Mouse (Mus musculus): ENCODE measurements around the gene Slc39a3. TPM values are rescaled to one million over a fixed set of nuclear protein-coding genes. Genes with fewer than 3 reads are reported as not detected.
A peak's percentile ranks its signal among the peaks of the same experiment; 100 is the strongest.
"Not testable (repeated sequence)": the region's sequence is repeated elsewhere in the genome, so short reads cannot be mapped to it uniquely, and the experiment has no call there.

Slc39a3 gene
- polyA plus RNA-seq, 1 experiment from 2014 or later, result 29.2 TPM

GRCm38 (mm10) chr10:81062710-81063109 lies 25.5 kb upstream of the Slc39a3 start:
- Histone ChIP-seq H3K36me3 (replicated peaks) (peaks cover 6% of the 10 kb centered on the region; the same call in 1 of the 2 replicates), H3K27me3 (no peaks in the 10 kb centered on the region), H3K27ac (no peak overlapping the region), H3K9me3 (no peaks in the 10 kb centered on the region), H3K9ac (no peak overlapping the region), H3K4me1 (peaks cover 22% of the 10 kb centered on the region), H3K4me3 (replicated peaks) (no peak overlapping the region), H3K4me2 (no peak overlapping the region)
- no peak for ATAC-seq (ENCODE audit: low FRiP score)
- WGBS, result 69% methylated on average over 4 of the region's 4 CpGs

DNA sequence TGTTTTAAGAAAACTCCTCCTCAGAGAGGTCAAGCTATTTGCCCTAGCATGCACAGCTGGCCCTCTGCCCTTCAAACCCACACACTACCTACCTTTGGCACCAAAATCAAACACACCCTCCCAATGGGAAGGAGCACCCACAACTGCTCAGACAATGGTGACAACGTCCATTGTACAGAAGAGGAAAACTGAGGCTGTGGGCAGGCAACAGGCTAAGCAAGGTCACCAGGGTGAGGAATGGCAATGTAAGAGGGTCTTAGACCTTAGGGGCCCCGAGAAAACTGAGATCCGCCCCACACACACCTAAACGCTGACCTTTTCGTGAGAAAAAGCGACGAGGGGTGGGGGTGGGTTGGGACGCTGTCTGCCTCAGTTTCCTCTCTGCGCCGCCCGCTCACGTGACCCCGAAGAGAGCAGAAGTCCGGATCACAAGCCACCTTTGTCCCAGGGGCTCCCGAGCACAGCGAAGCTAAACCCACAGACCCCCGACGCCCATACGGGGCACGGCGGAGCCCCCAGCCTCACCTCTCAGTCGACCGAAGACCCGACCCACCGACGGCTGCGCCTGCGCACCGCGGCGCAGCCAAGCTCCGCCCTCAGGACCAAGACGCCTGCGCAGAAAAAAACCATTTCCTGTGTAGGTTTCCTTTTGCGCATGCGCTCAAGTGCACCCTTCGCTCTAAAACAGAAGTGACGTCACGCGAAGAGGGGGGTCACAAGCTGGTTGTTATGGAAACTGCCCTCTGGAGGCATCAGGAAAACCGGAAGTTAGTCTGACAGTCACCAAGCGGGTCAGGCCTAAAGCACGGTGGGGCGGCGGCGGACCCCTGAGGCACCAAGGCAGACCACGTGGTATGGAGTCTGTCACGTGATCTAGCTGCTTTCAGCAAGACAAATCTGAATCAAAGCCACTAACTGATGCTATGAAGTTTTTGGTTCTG lies 22.6 kb upstream of the Slc39a3 start, which contains the start of gene Sgta:
TSS of gene Sgta (minus strand) at position 579 of the 941 bp plus-strand sequence.
- under 1% methylated on average over 48 of the region's 48 CpGs for WGBS
- H3K4me3 ChIP-seq (replicated peaks), result peak within 1 kb of the TSS; percentile 80
- peak within 1 kb of the TSS; percentile 63; the same call in 1 of the 2 replicates for H3K27ac ChIP-seq
- peak within 1 kb of the TSS; percentile 91 for H3K4me2 ChIP-seq
- peaks cover 9% of the 10 kb centered on the region for H3K36me3 ChIP-seq (replicated peaks)
- H3K4me1 ChIP-seq, result peaks cover 28% of the 10 kb centered on the region
- no peaks in the 10 kb centered on the region for H3K9me3 ChIP-seq
- peak within 1 kb of the TSS; percentile 85 for H3K9ac ChIP-seq
- peak; percentile 97 for ATAC-seq (ENCODE audit: low FRiP score)
- H3K27me3 ChIP-seq, result no peaks in the 10 kb centered on the region

DNA sequence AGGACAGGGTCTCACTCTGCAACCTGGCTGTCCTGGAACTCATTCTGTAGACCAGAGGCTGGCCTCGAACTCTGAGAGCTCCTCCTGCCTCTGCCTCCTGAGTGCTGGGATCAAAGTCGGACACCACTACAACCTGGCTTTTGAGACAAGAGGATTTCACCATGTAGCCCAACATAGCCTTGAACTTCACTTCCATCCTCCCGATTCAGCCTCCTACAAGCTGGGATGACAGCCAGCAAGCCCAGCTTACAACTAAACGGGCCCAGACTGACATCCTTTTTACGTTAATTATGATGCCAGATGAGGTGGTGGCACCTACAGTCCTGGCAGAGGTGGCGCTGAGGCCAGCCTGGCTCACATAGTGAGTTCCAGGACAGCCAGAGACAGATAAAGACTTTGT lies 21.7 kb upstream of the Slc39a3 start:
- Histone ChIP-seq H3K4me3 (replicated peaks) (peak overlapping the region; percentile 80), H3K4me1 (peaks cover 28% of the 10 kb centered on the region), H3K27ac (no peak overlapping the region), H3K9me3 (no peaks in the 10 kb centered on the region), H3K4me2 (peak overlapping the region; percentile 91), H3K27me3 (no peaks in the 10 kb centered on the region), H3K36me3 (replicated peaks) (peaks cover 9% of the 10 kb centered on the region), H3K9ac (peak overlapping the region; percentile 85)
- WGBS, result 92% methylated on average over 6 of the region's 6 CpGs
- ATAC-seq (ENCODE audit: low FRiP score), result no peak

- Histone ChIP-seq H3K4me2 (no peak overlapping the region; the same call in 1 of the 2 replicates), H3K9ac (peak overlapping the region; percentile 33; the same call in 1 of the 2 replicates), H3K9me3 (no peaks in the 10 kb centered on the region), H3K4me3 (replicated peaks) (no peak overlapping the region), H3K36me3 (replicated peaks) (peaks cover 9% of the 10 kb centered on the region), H3K27ac (no peak overlapping the region), H3K4me1 (peaks cover 28% of the 10 kb centered on the region), H3K27me3 (no peaks in the 10 kb centered on the region)
- ATAC-seq (ENCODE audit: low FRiP score), result no peak
- 95% methylated on average over 23 of the region's 23 CpGs for WGBS
Measured at GRCm38 (mm10) chr10:81057406-81058130, 20.3 kb upstream of the Slc39a3 start.

GRCm38 (mm10) chr10:81055802-81056340 lies 18.6 kb upstream of the Slc39a3 start:
- not testable (repeated sequence) for H3K4me2 ChIP-seq; H3K9ac ChIP-seq; H3K27ac ChIP-seq; H3K4me3 ChIP-seq (replicated peaks); H3K9me3 ChIP-seq; ATAC-seq (ENCODE audit: low FRiP score); H3K27me3 ChIP-seq
- Histone ChIP-seq H3K36me3 (replicated peaks) (peaks cover 26% of the 10 kb centered on the region), H3K4me1 (peaks cover 28% of the 10 kb centered on the region)
- WGBS, result 85% methylated on average over 11 of the region's 11 CpGs

GRCm38 (mm10) chr10:81055169-81055568 lies 17.9 kb upstream of the Slc39a3 start:
- Histone ChIP-seq H3K27me3 (no peaks in the 10 kb centered on the region), H3K9me3 (no peaks in the 10 kb centered on the region), H3K9ac (no peak overlapping the region), H3K4me1 (peaks cover 28% of the 10 kb centered on the region), H3K27ac (no peak overlapping the region), H3K4me2 (no peak overlapping the region), H3K4me3 (replicated peaks) (no peak overlapping the region), H3K36me3 (replicated peaks) (peaks cover 33% of the 10 kb centered on the region)
- no peak for ATAC-seq (ENCODE audit: low FRiP score)
- 83% methylated on average over 6 of the region's 6 CpGs for WGBS

- Histone ChIP-seq H3K4me2 (no peak overlapping the region), H3K27me3 (no peaks in the 10 kb centered on the region), H3K27ac (no peak overlapping the region), H3K4me1 (peaks cover 6% of the 10 kb centered on the region), H3K9me3 (no peaks in the 10 kb centered on the region), H3K9ac (no peak overlapping the region), H3K36me3 (replicated peaks) (peaks cover 52% of the 10 kb centered on the region), H3K4me3 (replicated peaks) (no peak overlapping the region)
- no peak for ATAC-seq (ENCODE audit: low FRiP score)
- WGBS, result 90% methylated on average over 5 of the region's 5 CpGs
Measured at GRCm38 (mm10) chr10:81052577-81052976, 15.4 kb upstream of the Slc39a3 start.

DNA sequence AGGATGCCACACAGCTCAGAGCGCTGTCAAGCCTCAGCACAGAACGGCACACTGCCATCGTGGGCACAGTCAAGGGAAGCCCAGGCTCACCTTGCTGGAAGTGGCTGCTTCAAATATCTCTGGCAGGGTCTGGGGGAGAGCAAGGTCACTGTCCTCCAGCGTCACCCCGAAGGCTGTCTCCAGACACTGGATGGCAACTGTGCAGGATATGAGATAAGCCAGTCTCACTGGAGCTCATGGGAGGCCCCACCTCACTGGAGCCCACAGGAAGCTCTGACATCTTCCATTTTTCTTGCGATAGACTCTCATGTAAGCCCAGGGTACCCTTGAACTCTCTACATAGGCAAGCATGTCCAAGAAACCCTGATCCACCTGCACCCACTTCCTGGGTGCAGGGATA lies 13.9 kb upstream of the Slc39a3 start:
- ATAC-seq (ENCODE audit: low FRiP score), result no peak
- no peaks in the 10 kb centered on the region for H3K27me3 ChIP-seq
- H3K27ac ChIP-seq, result no peak overlapping the region
- no peaks in the 10 kb centered on the region for H3K9me3 ChIP-seq
- H3K4me1 ChIP-seq, result no peaks in the 10 kb centered on the region
- peaks cover 67% of the 10 kb centered on the region for H3K36me3 ChIP-seq (replicated peaks)
- H3K4me3 ChIP-seq (replicated peaks), result no peak overlapping the region
- no peak overlapping the region for H3K9ac ChIP-seq
- H3K4me2 ChIP-seq, result no peak overlapping the region
- 95% methylated on average over 6 of the region's 6 CpGs for WGBS

DNA sequence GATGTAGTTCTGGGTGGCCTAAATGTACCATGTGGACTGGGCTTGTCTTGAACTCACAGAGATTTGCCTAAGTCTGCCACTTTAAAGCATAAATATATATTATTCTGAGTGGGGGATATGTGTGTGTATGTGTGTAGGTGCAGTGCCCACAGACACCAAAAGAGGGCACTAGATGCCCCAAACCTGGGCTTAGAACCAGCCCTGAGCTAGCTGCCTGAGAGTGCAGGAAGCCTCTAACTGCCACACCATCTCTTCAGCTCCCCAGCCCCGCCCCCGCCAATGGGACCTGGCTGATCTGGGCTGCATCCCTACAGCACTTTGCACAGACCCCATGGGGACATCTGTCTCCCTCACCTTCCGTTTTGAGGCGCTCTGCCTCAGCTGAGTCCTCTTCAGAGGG lies 13.4 kb upstream of the Slc39a3 start:
- WGBS, result 73% methylated on average over 4 of the region's 4 CpGs
- ATAC-seq (ENCODE audit: low FRiP score), result no peak

GRCm38 (mm10) chr10:81045246-81045645 lies 8.0 kb upstream of the Slc39a3 start:
- not testable (repeated sequence) for H3K27ac ChIP-seq; H3K27me3 ChIP-seq; H3K4me2 ChIP-seq; H3K4me1 ChIP-seq; H3K9ac ChIP-seq; H3K4me3 ChIP-seq (replicated peaks); ATAC-seq (ENCODE audit: low FRiP score); H3K9me3 ChIP-seq
- 94% methylated on average over 14 of the region's 14 CpGs for WGBS
- peaks cover 78% of the 10 kb centered on the region for H3K36me3 ChIP-seq (replicated peaks)

More for the DNA sequence above, 13.4 kb upstream of the Slc39a3 start:
- Histone ChIP-seq H3K27me3 (no peaks in the 10 kb centered on the region), H3K4me2 (no peak overlapping the region), H3K36me3 (replicated peaks) (peaks cover 72% of the 10 kb centered on the region), H3K4me1 (no peaks in the 10 kb centered on the region), H3K9ac (no peak overlapping the region), H3K4me3 (replicated peaks) (no peak overlapping the region), H3K9me3 (no peaks in the 10 kb centered on the region), H3K27ac (no peak overlapping the region)

- H3K4me3 ChIP-seq (replicated peaks), result no peak overlapping the region
- no peaks in the 10 kb centered on the region for H3K9me3 ChIP-seq
- WGBS, result 36% methylated on average over 13 of the region's 13 CpGs
- H3K36me3 ChIP-seq (replicated peaks), result peaks cover 41% of the 10 kb centered on the region
- H3K9ac ChIP-seq, result no peak overlapping the region
- ATAC-seq (ENCODE audit: low FRiP score), result no peak
- no peaks in the 10 kb centered on the region for H3K27me3 ChIP-seq
- H3K4me2 ChIP-seq, result no peak overlapping the region
- no peak overlapping the region for H3K27ac ChIP-seq
- peaks cover 5% of the 10 kb centered on the region for H3K4me1 ChIP-seq
Measured at GRCm38 (mm10) chr10:81041458-81042175, 4.4 kb upstream of the Slc39a3 start.

DNA sequence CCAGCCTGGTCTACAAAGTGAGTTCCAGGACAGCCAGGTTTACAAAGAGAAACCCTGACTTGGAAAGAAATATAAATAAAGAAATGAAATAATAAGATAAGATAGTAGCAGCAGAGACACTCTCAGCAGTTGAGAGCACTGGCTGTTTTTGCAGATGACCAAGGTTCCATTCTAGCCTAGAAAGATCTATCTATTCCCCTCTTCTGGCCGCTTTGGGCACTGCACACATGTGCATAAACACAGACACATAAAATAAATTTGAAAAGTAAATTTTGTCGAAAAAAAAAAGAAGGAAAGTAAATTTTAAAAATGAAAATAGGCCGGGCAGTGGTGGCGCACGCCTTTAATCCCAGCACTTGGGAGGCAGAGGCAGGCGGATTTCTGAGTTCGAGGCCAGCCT lies 975 bp downstream of the Slc39a3 start:
- Histone ChIP-seq H3K4me1 (peaks cover 9% of the 10 kb centered on the region), H3K4me3 (replicated peaks) (no peak overlapping the region), H3K27ac (no peak overlapping the region), H3K9ac (no peak overlapping the region), H3K4me2 (no peak overlapping the region), H3K9me3 (no peaks in the 10 kb centered on the region), H3K27me3 (no peaks in the 10 kb centered on the region), H3K36me3 (replicated peaks) (peaks cover 28% of the 10 kb centered on the region)
- no peak for ATAC-seq (ENCODE audit: low FRiP score)
- 75% methylated on average over 7 of the region's 7 CpGs for WGBS
